Mouse (Mus musculus) embryonic facial prominence, embryonic 11.5 days (tissue): ENCODE measurements around the gene Kazn. TPM values are rescaled to one million over a fixed set of nuclear protein-coding genes. Genes with fewer than 3 reads are reported as not detected.
A peak's percentile ranks its signal among the peaks of the same experiment; 100 is the strongest.

Experiments
- ATAC-seq: fragments of 200-750 bp; cut with Nextera tagmentation; replicated peaks from 2 replicates; pipeline ENCODE4 v1.8.0; 2017; ENCODE audit warnings: low read depth; ENCODE audit not compliant: insufficient number of reproducible peaks, low FRiP score, low TSS enrichment
- DNase-seq: peaks from one replicate; pipeline ENCODE4 v3.0.0-alpha.2; 2015; ENCODE audit warnings: low spot score
- H3K27ac ChIP-seq: fragments of 300-500 bp; sonication (generic); replicated peaks from 2 replicates; pipeline ENCODE4 v1.5.1; 2014; ENCODE audit warnings: mild to moderate bottlenecking, low read depth, low read length, control low read depth
- H3K27me3 ChIP-seq: fragments of 300-500 bp; sonication (generic); 2 replicates; pipeline ENCODE4 v1.6.1; 2014; ENCODE audit warnings: mild to moderate bottlenecking, low read length, moderate library complexity, mixed read lengths; ENCODE audit not compliant: control insufficient read depth, insufficient read depth
- H3K36me3 ChIP-seq: fragments of 300-500 bp; sonication (generic); replicated peaks from 2 replicates; pipeline ENCODE4 v1.6.1; 2014; ENCODE audit warnings: low read depth, mild to moderate bottlenecking, low read length, moderate library complexity, mixed read lengths; ENCODE audit not compliant: control insufficient read depth, insufficient read depth
- H3K4me1 ChIP-seq: fragments of 300-500 bp; sonication (generic); 2 replicates; pipeline ENCODE4 v1.6.1; 2014; ENCODE audit warnings: low read length, mixed read lengths; ENCODE audit not compliant: control insufficient read depth, insufficient read depth
- H3K4me2 ChIP-seq: fragments of 300-500 bp; sonication (generic); 2 replicates; pipeline ENCODE4 v1.6.1; 2014; ENCODE audit warnings: low read depth, mild to moderate bottlenecking, control low read depth, low read length, moderate library complexity
- H3K4me3 ChIP-seq: fragments of 300-500 bp; sonication (generic); 2 replicates; pipeline ENCODE4 v1.5.1; 2014; ENCODE audit warnings: low read depth, low read length, control low read depth
- H3K9ac ChIP-seq: fragments of 300-500 bp; sonication (generic); replicated peaks from 2 replicates; pipeline ENCODE4 v1.6.1; 2014; ENCODE audit warnings: mild to moderate bottlenecking, control low read depth, low read length
- H3K9me3 ChIP-seq: fragments of 300-500 bp; sonication (generic); replicated peaks from 2 replicates; pipeline ENCODE4 v1.6.1; 2016; ENCODE audit warnings: mild to moderate bottlenecking, low read length, inconsistent platforms, mixed read lengths; ENCODE audit not compliant: control insufficient read depth
- WGBS: fragments of 180-500 bp; shearing (Covaris S2); extraction: QIAGEN DNeasy Blood & Tissue Kit; methylation state at CpG from one replicate; pipeline ENCODE4 v1.1.7; 2014; 5-methylcytosine and 5-hydroxymethylcytosine counted together
- polyA plus RNA-seq: library from polyadenylated mRNA; unstranded; fragments of >200 nt; fragmentation: Nextera tagmentation; extraction: Ambion mirVana; gene quantifications from 2 replicates; pipeline ENCODE4 v1.2.1, GENCODE M21; 2014

Gene Kazn
- polyA plus RNA-seq, 1 experiment from 2014 or later, result 11.1 TPM

GRCm38 (mm10) chr4:142186155-142186554, 53.0 kb downstream of the Kazn start:
- no peak overlapping the region for H3K27ac ChIP-seq
- H3K27me3 ChIP-seq, result no peaks in the 10 kb centered on the region
- H3K4me1 ChIP-seq, result no peaks in the 10 kb centered on the region; the same call in 1 of the 2 replicates
- no peak overlapping the region for H3K9ac ChIP-seq
- DNase-seq, result no peak
- no peaks in the 10 kb centered on the region for H3K36me3 ChIP-seq
- WGBS, result 91% methylated on average over 3 of the region's 3 CpGs
- H3K9me3 ChIP-seq, result no peaks in the 10 kb centered on the region
- no peak overlapping the region for H3K4me2 ChIP-seq
- no peak for ATAC-seq
- no peak overlapping the region for H3K4me3 ChIP-seq

GRCm38 (mm10) chr4:142185533-142185900, 53.7 kb downstream of the Kazn start:
- no peak overlapping the region for H3K9ac ChIP-seq
- DNase-seq (no peak), ATAC-seq (no peak)
- no peak overlapping the region for H3K4me3 ChIP-seq
- no peaks in the 10 kb centered on the region for H3K27me3 ChIP-seq
- 94% methylated on average over 9 of the region's 9 CpGs for WGBS
- H3K4me2 ChIP-seq, result no peak overlapping the region
- no peaks in the 10 kb centered on the region for H3K9me3 ChIP-seq
- H3K27ac ChIP-seq, result no peak overlapping the region
- H3K4me1 ChIP-seq, result peaks cover 3% of the 10 kb centered on the region
- no peaks in the 10 kb centered on the region for H3K36me3 ChIP-seq

- Histone ChIP-seq H3K27me3 (no peaks in the 10 kb centered on the region), H3K4me3 (no peak overlapping the region), H3K9ac (no peak overlapping the region), H3K27ac (no peak overlapping the region), H3K36me3 (no peaks in the 10 kb centered on the region), H3K9me3 (no peaks in the 10 kb centered on the region), H3K4me1 (peaks cover 5% of the 10 kb centered on the region), H3K4me2 (no peak overlapping the region)
- WGBS, result 88% methylated on average over 13 of the region's 13 CpGs
- ATAC-seq, result no peak
- no peak for DNase-seq
Observed at GRCm38 (mm10) chr4:142184852-142185532, 54.2 kb downstream of the Kazn start.

- no peak overlapping the region for H3K4me2 ChIP-seq
- WGBS, result 86% methylated on average over 1 of the region's 1 CpGs
- ATAC-seq, result no peak
Observed at GRCm38 (mm10) chr4:142183591-142183990, 55.6 kb downstream of the Kazn start.

GRCm38 (mm10) chr4:142183015-142183414, 56.2 kb downstream of the Kazn start:
- no peaks in the 10 kb centered on the region for H3K36me3 ChIP-seq
- no peaks in the 10 kb centered on the region for H3K9me3 ChIP-seq
- no peak overlapping the region for H3K4me2 ChIP-seq
- H3K4me3 ChIP-seq, result no peak overlapping the region
- ATAC-seq (no peak), DNase-seq (no peak)
- peaks cover 8% of the 10 kb centered on the region for H3K4me1 ChIP-seq
- no peak overlapping the region for H3K27ac ChIP-seq
- no peaks in the 10 kb centered on the region for H3K27me3 ChIP-seq
- no peak overlapping the region for H3K9ac ChIP-seq
- WGBS, result 75% methylated on average over 3 of the region's 3 CpGs

More at GRCm38 (mm10) chr4:142183591-142183990, 55.6 kb downstream of the Kazn start:
- H3K9me3 ChIP-seq, result no peaks in the 10 kb centered on the region
- no peaks in the 10 kb centered on the region for H3K36me3 ChIP-seq
- H3K27ac ChIP-seq, result no peak overlapping the region
- H3K4me3 ChIP-seq, result no peak overlapping the region
- peaks cover 8% of the 10 kb centered on the region for H3K4me1 ChIP-seq
- H3K9ac ChIP-seq, result no peak overlapping the region
- no peak for DNase-seq
- no peaks in the 10 kb centered on the region for H3K27me3 ChIP-seq

GRCm38 (mm10) chr4:142181646-142182045, 57.6 kb downstream of the Kazn start:
- Histone ChIP-seq H3K27ac (no peak overlapping the region), H3K36me3 (no peaks in the 10 kb centered on the region), H3K4me1 (peaks cover 8% of the 10 kb centered on the region), H3K9ac (no peak overlapping the region), H3K27me3 (no peaks in the 10 kb centered on the region), H3K9me3 (no peaks in the 10 kb centered on the region), H3K4me3 (no peak overlapping the region), H3K4me2 (no peak overlapping the region)
- DNase-seq (no peak), ATAC-seq (no peak)
- WGBS, result 81% methylated on average over 4 of the region's 4 CpGs

- Histone ChIP-seq H3K9me3 (no peaks in the 10 kb centered on the region), H3K36me3 (no peaks in the 10 kb centered on the region), H3K27ac (no peak overlapping the region), H3K4me2 (no peak overlapping the region), H3K4me3 (no peak overlapping the region), H3K9ac (no peak overlapping the region; the same call in 1 of the 2 replicates), H3K4me1 (peaks cover 8% of the 10 kb centered on the region), H3K27me3 (no peaks in the 10 kb centered on the region)
- WGBS, result 82% methylated on average over 9 of the region's 9 CpGs
- no peak for ATAC-seq
- DNase-seq, result no peak
Observed at GRCm38 (mm10) chr4:142180874-142181273, 58.3 kb downstream of the Kazn start.

- no peak overlapping the region for H3K4me2 ChIP-seq
- H3K9ac ChIP-seq, result no peak overlapping the region
- 26% methylated on average over 3 of the region's 3 CpGs for WGBS
- no peaks in the 10 kb centered on the region for H3K36me3 ChIP-seq
- ATAC-seq (peak; percentile 46; the same call in 1 of the 2 replicates), DNase-seq (peak; percentile 27)
- no peaks in the 10 kb centered on the region for H3K27me3 ChIP-seq
- H3K4me1 ChIP-seq, result peaks cover 8% of the 10 kb centered on the region
- H3K4me3 ChIP-seq, result no peak overlapping the region
- H3K9me3 ChIP-seq, result no peaks in the 10 kb centered on the region
- no peak overlapping the region for H3K27ac ChIP-seq
Observed at GRCm38 (mm10) chr4:142180289-142180688, 58.9 kb downstream of the Kazn start.
